Mouse (Mus musculus): ENCODE data around the gene Canx.

DNA sequence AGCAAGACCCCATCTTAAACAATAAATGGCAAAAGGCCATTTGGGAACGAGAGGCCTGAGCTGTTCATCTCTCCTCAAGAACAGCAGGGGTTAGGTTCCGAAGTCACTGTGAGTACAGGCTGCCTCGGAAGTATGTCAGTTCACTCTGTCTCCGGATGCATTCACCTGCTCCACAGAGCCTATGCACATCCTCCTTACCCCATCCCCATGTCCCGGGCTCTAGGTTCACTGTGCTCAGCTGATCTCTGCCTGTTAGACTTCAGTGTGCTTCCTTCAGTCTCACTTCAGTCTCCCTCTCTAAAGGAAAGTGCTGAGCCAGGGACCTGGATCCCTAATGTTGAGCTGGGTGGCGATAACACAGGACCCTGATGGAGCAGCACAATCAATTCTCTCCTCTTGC lies 47.8 kb downstream of the Canx start:
- TF ChIP-seq POLR2A (IDR thresholded peaks at IDR 0.05; ENCODE audit: low read depth, low read length) (no peak), CTCF (IDR thresholded peaks at IDR 0.05; ENCODE audit: borderline replicate concordance, insufficient read depth, low read length) (no peak)

Data from embryonic fibroblast, embryonic 13.5 days (primary cell).